In the genomic region with DNA sequence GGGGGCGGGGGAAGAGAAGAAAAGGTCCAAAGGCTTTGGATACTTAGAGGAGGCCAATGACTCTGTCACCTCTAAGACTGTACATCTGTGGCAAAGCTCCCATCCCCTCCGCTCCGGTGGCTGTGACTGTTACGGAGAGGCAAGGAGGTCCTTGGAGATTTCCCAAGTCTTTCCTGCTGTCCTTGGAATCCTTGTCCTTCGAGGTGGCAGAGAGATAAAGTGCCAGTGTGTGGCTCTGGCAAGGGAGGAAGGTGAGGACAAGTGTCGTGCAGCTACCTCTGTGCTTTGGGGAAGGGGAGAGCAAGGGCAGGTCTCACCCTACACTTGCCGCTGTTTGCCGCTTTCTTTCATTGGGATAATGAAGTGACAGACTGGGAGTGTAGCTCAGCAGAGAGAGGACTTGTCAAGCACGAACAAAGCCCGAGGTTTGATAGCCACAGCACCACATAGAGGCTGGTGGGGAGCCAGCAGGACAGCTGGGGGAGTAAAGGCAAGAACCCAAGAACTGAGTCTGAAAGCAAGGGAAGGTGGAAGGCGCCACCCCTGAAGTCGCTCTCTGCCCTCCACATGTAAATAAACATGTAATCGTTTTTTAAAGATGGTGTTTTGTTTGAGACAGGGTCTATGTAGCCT, we compare ENCODE assay signal across 15 mouse cellular contexts. TPM values are rescaled to one million over a fixed set of nuclear protein-coding genes. Genes with fewer than 3 reads are reported as not detected.
DNase-seq lines count a peak whose midpoint lies in the region; ATAC-seq and TF ChIP-seq lines count a peak whose summit lies in the region.
"Had no signal": no experiment of that assay in that cellular context is flagged by ENCODE, and none has a peak within 500 bp of the region (broad histone marks: within the 10 kb centered on the region; RNA-seq: fewer than 3 reads in every experiment).

No protein-coding gene starts in this region.

- no peak overlapping the region for H3K4me2 ChIP-seq in kidney, embryonic 15.5 days
- no peak overlapping the region for H3K4me2 ChIP-seq in neural tube, embryonic 13.5 days
- H3K4me2 ChIP-seq in neural tube, embryonic 15.5 days, result no peak overlapping the region
- no peak overlapping the region for H3K4me2 ChIP-seq in stomach, postnatal 0 days (replicated peaks; ENCODE audit: low read depth)

- DNase-seq in adrenal gland, postnatal 14 days, result peak; percentile 63
- no peak for DNase-seq in adrenal gland, postnatal 4 days (ENCODE audit: low spot score in 2 of 2)
- no peak for DNase-seq in kidney, adult 2 months
- DNase-seq in stomach, postnatal 0 days (ENCODE audit: low spot score), result no peak
- no peak for DNase-seq in urinary bladder, postnatal 25 days (ENCODE audit: low spot score)
- DNase-seq: kidney, postnatal 4 days; liver had no signal

- H3K4me1 ChIP-seq in kidney, embryonic 15.5 days, result peaks cover 34% of the 10 kb centered on the region
- H3K4me1 ChIP-seq in kidney, adult 2 months (ENCODE audit: control insufficient read depth, insufficient read depth, low read length), result peaks cover 4% of the 10 kb centered on the region; the same call in 1 of the 2 replicates
- peaks cover 36% of the 10 kb centered on the region for H3K4me1 ChIP-seq in neural tube, embryonic 13.5 days (replicated peaks)
- peaks cover 25% of the 10 kb centered on the region for H3K4me1 ChIP-seq in neural tube, embryonic 15.5 days
- H3K4me1 ChIP-seq in stomach, postnatal 0 days (replicated peaks; ENCODE audit: control insufficient read depth, insufficient read depth), result no peaks in the 10 kb centered on the region; the same call in 1 of the 2 replicates

- H3K27ac ChIP-seq in kidney, embryonic 15.5 days, result 0 out of 2 replicates have a peak overlapping the region, but pooled peaks have one; percentile 0
- H3K27ac ChIP-seq in kidney, adult 2 months (ENCODE audit: insufficient read depth, low read depth, low read length), result no peak overlapping the region
- 0 out of 2 replicates have a peak overlapping the region, but pooled peaks have one; percentile 42 for H3K27ac ChIP-seq in neural tube, embryonic 13.5 days (replicated peaks)
- H3K27ac ChIP-seq in neural tube, embryonic 15.5 days (replicated peaks), result no peak overlapping the region; the same call in 1 of the 2 replicates
- no peak overlapping the region for H3K27ac ChIP-seq in stomach, postnatal 0 days (replicated peaks)

- H3K36me3 ChIP-seq in kidney, embryonic 15.5 days, result no peaks in the 10 kb centered on the region
- no peaks in the 10 kb centered on the region for H3K36me3 ChIP-seq in kidney, adult 2 months (ENCODE audit: control insufficient read depth, insufficient read depth, low read length)
- no peaks in the 10 kb centered on the region for H3K36me3 ChIP-seq in neural tube, embryonic 13.5 days
- H3K36me3 ChIP-seq in neural tube, embryonic 15.5 days, result no peaks in the 10 kb centered on the region
- H3K36me3 ChIP-seq in stomach, postnatal 0 days (ENCODE audit: control insufficient read depth, insufficient read depth, low read length), result no peaks in the 10 kb centered on the region

- no peaks in the 10 kb centered on the region for H3K27me3 ChIP-seq in kidney, embryonic 15.5 days
- no peaks in the 10 kb centered on the region for H3K27me3 ChIP-seq in kidney, adult 2 months (replicated peaks; ENCODE audit: control insufficient read depth, insufficient read depth, low read length)
- no peaks in the 10 kb centered on the region for H3K27me3 ChIP-seq in neural tube, embryonic 13.5 days
- no peaks in the 10 kb centered on the region for H3K27me3 ChIP-seq in neural tube, embryonic 15.5 days (replicated peaks)
- H3K27me3 ChIP-seq in stomach, postnatal 0 days (ENCODE audit: control insufficient read depth, insufficient read depth, low read length), result no peaks in the 10 kb centered on the region

- 67% methylated on average over 13 of the region's 13 CpGs for WGBS in kidney, embryonic 15.5 days
- 68% methylated on average over 13 of the region's 13 CpGs for WGBS in kidney, adult 2 months
- WGBS in neural tube, embryonic 13.5 days, result 57% methylated on average over 13 of the region's 13 CpGs
- WGBS in neural tube, embryonic 15.5 days, result 59% methylated on average over 13 of the region's 13 CpGs
- WGBS in stomach, postnatal 0 days, result 47% methylated on average over 13 of the region's 13 CpGs

- ATAC-seq in kidney, embryonic 15.5 days (replicated peaks; ENCODE audit: low FRiP score), result no peak
- ATAC-seq in neural tube, embryonic 13.5 days (ENCODE audit: low read depth), result no peak
- ATAC-seq in neural tube, embryonic 15.5 days (ENCODE audit: low FRiP score), result no peak
- ATAC-seq in stomach, postnatal 0 days (ENCODE audit: low FRiP score, low TSS enrichment), result no peak

- no peak overlapping the region for H3K4me3 ChIP-seq in kidney, embryonic 15.5 days (replicated peaks)
- no peak overlapping the region for H3K4me3 ChIP-seq in kidney, adult 2 months (ENCODE audit: insufficient read depth, low read depth, low read length)
- no peak overlapping the region for H3K4me3 ChIP-seq in neural tube, embryonic 13.5 days
- H3K4me3 ChIP-seq in neural tube, embryonic 15.5 days (replicated peaks), result no peak overlapping the region
- H3K4me3 ChIP-seq in stomach, postnatal 0 days (ENCODE audit: low read depth, low read length), result no peak overlapping the region
- H3K4me3 ChIP-seq: megakaryocyte, embryonic 14.5 days had no signal

- H3K9me3 ChIP-seq in kidney, embryonic 15.5 days (replicated peaks), result no peaks in the 10 kb centered on the region
- no peaks in the 10 kb centered on the region for H3K9me3 ChIP-seq in neural tube, embryonic 13.5 days
- no peaks in the 10 kb centered on the region for H3K9me3 ChIP-seq in neural tube, embryonic 15.5 days (replicated peaks)
- H3K9me3 ChIP-seq in stomach, postnatal 0 days (ENCODE audit: control insufficient read depth, low read length), result no peaks in the 10 kb centered on the region
- H3K9me3 ChIP-seq: megakaryocyte, embryonic 14.5 days had no signal

- no peak for TF ChIP-seq CTCF in kidney, adult 2 months (conservative IDR thresholded peaks at IDR 0.05; ENCODE audit: insufficient read depth, insufficient read length, low read depth, low read length)
- TF ChIP-seq CTCF in stomach, postnatal 0 days (IDR thresholded peaks at IDR 0.05; ENCODE audit: low read depth), result peak; percentile 26

- TF ChIP-seq EP300 in stomach, postnatal 0 days (optimal IDR thresholded peaks at IDR 0.05), result no peak

- TF ChIP-seq POLR2A in kidney, adult 2 months (IDR thresholded peaks at IDR 0.05; ENCODE audit: low read depth, low read length), result no peak

- no peak overlapping the region for H3K9ac ChIP-seq in kidney, embryonic 15.5 days
- 0 out of 2 replicates have a peak overlapping the region, but pooled peaks have one; percentile 14 for H3K9ac ChIP-seq in neural tube, embryonic 13.5 days
- no peak overlapping the region for H3K9ac ChIP-seq in neural tube, embryonic 15.5 days (replicated peaks)
- no peak overlapping the region for H3K9ac ChIP-seq in stomach, postnatal 0 days (ENCODE audit: low read length)

RNA-seq across cellular contexts. Expression of gene Gga1, which starts 3.1 kb away (rescaled TPM):
- total RNA-seq in adrenal gland, postnatal 14 days (2021), result 51.7 and 52.0 TPM in 2 replicates
- 10 to 100 TPM; 58.8 to 65.5 TPM for total RNA-seq in adrenal gland, postnatal 4 days (2021)
- 49.5 and 55.5 TPM in 2 replicates for polyA plus RNA-seq in kidney, embryonic 15.5 days (2015; fragmentation: Nextera tagmentation; extraction: Ambion mirVana)
- polyA plus RNA-seq in kidney, adult 2 months (2012; rRNA removed), result 56.5 and 68.1 TPM in 2 replicates
- 44.0 and 51.0 TPM in 2 replicates for polyA plus RNA-seq in neural tube, embryonic 13.5 days (2015; fragmentation: Nextera tagmentation; extraction: Ambion mirVana)
- polyA plus RNA-seq in neural tube, embryonic 15.5 days (2015; fragmentation: Nextera tagmentation; extraction: Ambion mirVana), result 42.6 and 44.1 TPM in 2 replicates
- polyA plus RNA-seq in stomach, postnatal 0 days (2015; fragmentation: Nextera tagmentation; extraction: Ambion mirVana), result 35.6 and 39.3 TPM in 2 replicates

RNA-seq across cellular contexts. Expression of gene Lgals2, which starts 18.6 kb away (rescaled TPM):
- total RNA-seq in adrenal gland, postnatal 14 days (2021), result 0.85 TPM in 1 of 2 replicates, not detected in the other
- total RNA-seq in adrenal gland, postnatal 4 days (2021), result 1 to 10 TPM; 2.6 to 2.9 TPM
- polyA plus RNA-seq in kidney, embryonic 15.5 days (2015; fragmentation: Nextera tagmentation; extraction: Ambion mirVana), result 0.60 and 1.8 TPM in 2 replicates
- 0.24 and 0.25 TPM in 2 replicates for polyA plus RNA-seq in kidney, adult 2 months (2012; rRNA removed)
- polyA plus RNA-seq in neural tube, embryonic 13.5 days (2015; fragmentation: Nextera tagmentation; extraction: Ambion mirVana), result not detected in 2 replicates
- 26.1 TPM in 1 of 2 replicates, not detected in the other for polyA plus RNA-seq in neural tube, embryonic 15.5 days (2015; fragmentation: Nextera tagmentation; extraction: Ambion mirVana)
- polyA plus RNA-seq in stomach, postnatal 0 days (2015; fragmentation: Nextera tagmentation; extraction: Ambion mirVana), result 39.4 and 39.5 TPM in 2 replicates
- total RNA-seq: gastrocnemius, postnatal 4 days; left cerebral cortex, adult 8-10 months; MEL; neutrophil, adult 5-6 weeks had no signal

RNA-seq across cellular contexts. Expression of gene Gm49510, which starts 25.5 kb away (rescaled TPM):
- total RNA-seq in adrenal gland, postnatal 14 days (2021), result not detected in 2 replicates
- total RNA-seq in adrenal gland, postnatal 4 days (2021), result not detected
- polyA plus RNA-seq in kidney, embryonic 15.5 days (2015; fragmentation: Nextera tagmentation; extraction: Ambion mirVana), result 0.14 and 0.60 TPM in 2 replicates
- 0.03 TPM in 1 of 2 replicates, not detected in the other for polyA plus RNA-seq in kidney, adult 2 months (2012; rRNA removed)
- 0.37 TPM in 1 of 2 replicates, not detected in the other for polyA plus RNA-seq in neural tube, embryonic 13.5 days (2015; fragmentation: Nextera tagmentation; extraction: Ambion mirVana)
- polyA plus RNA-seq in neural tube, embryonic 15.5 days (2015; fragmentation: Nextera tagmentation; extraction: Ambion mirVana), result not detected in 2 replicates
- 0.27 and 0.28 TPM in 2 replicates for polyA plus RNA-seq in stomach, postnatal 0 days (2015; fragmentation: Nextera tagmentation; extraction: Ambion mirVana)
- total RNA-seq: gastrocnemius, postnatal 4 days had no signal

RNA-seq across cellular contexts. Expression of gene Sh3bp1, which starts 25.6 kb away (rescaled TPM):
- total RNA-seq in adrenal gland, postnatal 14 days (2021), result 6.6 and 15.2 TPM in 2 replicates
- 10 to 100 TPM; 25.3 to 26.0 TPM for total RNA-seq in adrenal gland, postnatal 4 days (2021)
- polyA plus RNA-seq in kidney, embryonic 15.5 days (2015; fragmentation: Nextera tagmentation; extraction: Ambion mirVana), result 34.4 and 41.6 TPM in 2 replicates
- polyA plus RNA-seq in kidney, adult 2 months (2012; rRNA removed), result 26.2 and 30.0 TPM in 2 replicates
- 6.2 and 6.8 TPM in 2 replicates for polyA plus RNA-seq in neural tube, embryonic 13.5 days (2015; fragmentation: Nextera tagmentation; extraction: Ambion mirVana)
- polyA plus RNA-seq in neural tube, embryonic 15.5 days (2015; fragmentation: Nextera tagmentation; extraction: Ambion mirVana), result 3.7 and 16.9 TPM in 2 replicates
- 22.7 and 27.4 TPM in 2 replicates for polyA plus RNA-seq in stomach, postnatal 0 days (2015; fragmentation: Nextera tagmentation; extraction: Ambion mirVana)

RNA-seq across cellular contexts. Expression of gene Cdc42ep1, which starts 31.5 kb away (rescaled TPM):
- total RNA-seq in adrenal gland, postnatal 14 days (2021), result 44.5 and 45.1 TPM in 2 replicates
- 10 to 100 TPM; 56.7 to 59.1 TPM for total RNA-seq in adrenal gland, postnatal 4 days (2021)
- 46.2 and 51.1 TPM in 2 replicates for polyA plus RNA-seq in kidney, embryonic 15.5 days (2015; fragmentation: Nextera tagmentation; extraction: Ambion mirVana)
- polyA plus RNA-seq in kidney, adult 2 months (2012; rRNA removed), result 59.2 and 66.7 TPM in 2 replicates
- 11.5 and 13.7 TPM in 2 replicates for polyA plus RNA-seq in neural tube, embryonic 13.5 days (2015; fragmentation: Nextera tagmentation; extraction: Ambion mirVana)
- polyA plus RNA-seq in neural tube, embryonic 15.5 days (2015; fragmentation: Nextera tagmentation; extraction: Ambion mirVana), result 12.0 and 16.2 TPM in 2 replicates
- polyA plus RNA-seq in stomach, postnatal 0 days (2015; fragmentation: Nextera tagmentation; extraction: Ambion mirVana), result 37.7 and 45.4 TPM in 2 replicates
- total RNA-seq: neutrophil, adult 5-6 weeks had no signal

Comparison
In these comparisons a context has a peak if more than half of its experiments do, and no peak if none do; other contexts are left out.
1. H3K27ac ChIP-seq: peak in kidney, embryonic 15.5 days (single experiment) and neural tube, embryonic 13.5 days (single experiment); none in kidney, adult 2 months (single experiment), neural tube, embryonic 15.5 days (single experiment) and stomach, postnatal 0 days (single experiment).